Mouse (Mus musculus) midbrain, postnatal 0 days (tissue): ENCODE results near the gene Ahnak. TPM values are rescaled to one million over a fixed set of nuclear protein-coding genes. Genes with fewer than 3 reads are reported as not detected.

Experiments
- ATAC-seq: fragments of 200-750 bp; cut with Nextera tagmentation; 2 replicates; pipeline ENCODE4 v1.8.0; 2017; ENCODE audit warnings: moderate number of reproducible peaks, mild to moderate bottlenecking, moderate TSS enrichment, moderate library complexity; ENCODE audit not compliant: low FRiP score
- DNase-seq: peaks from one replicate; pipeline ENCODE4 v3.0.0-alpha.2; 2015; ENCODE audit warnings: low spot score
- H3K27ac ChIP-seq: fragments of 300-500 bp; sonication (generic); 2 replicates; pipeline ENCODE4 v1.5.1; 2014; ENCODE audit warnings: low read depth, mild to moderate bottlenecking, low read length, mixed read lengths
- H3K27me3 ChIP-seq: fragments of 300-500 bp; sonication (generic); 2 replicates; pipeline ENCODE4 v1.6.1; 2014; ENCODE audit warnings: low read length, control low read depth, mixed read lengths; ENCODE audit not compliant: insufficient read depth
- H3K36me3 ChIP-seq: fragments of 300-500 bp; sonication (generic); 2 replicates; pipeline ENCODE4 v1.6.1; 2014; ENCODE audit warnings: low read length, control low read depth, mixed read lengths; ENCODE audit not compliant: insufficient read depth
- H3K4me1 ChIP-seq: fragments of 300-500 bp; sonication (generic); 2 replicates; pipeline ENCODE4 v1.6.1; 2014; ENCODE audit warnings: mild to moderate bottlenecking, control low read depth, antibody characterized with exemption, low read length, mixed read lengths; ENCODE audit not compliant: insufficient read depth
- H3K4me2 ChIP-seq: fragments of 300-500 bp; sonication (generic); 2 replicates; pipeline ENCODE4 v1.6.1; 2014; ENCODE audit warnings: low read depth, mild to moderate bottlenecking, low read length, mixed read lengths; ENCODE audit not compliant: poor library complexity, severe bottlenecking
- H3K4me3 ChIP-seq: fragments of 300-500 bp; sonication (generic); 2 replicates; pipeline ENCODE4 v1.5.1; 2014; ENCODE audit warnings: low read depth, mild to moderate bottlenecking, low read length, moderate library complexity
- H3K9ac ChIP-seq: fragments of 300-500 bp; sonication (generic); replicated peaks from 2 replicates; pipeline ENCODE4 v1.6.1; 2014; ENCODE audit warnings: mild to moderate bottlenecking, low read length, moderate library complexity, mixed read lengths; ENCODE audit not compliant: poor library complexity, severe bottlenecking
- H3K9me3 ChIP-seq: fragments of 300-500 bp; sonication (generic); 2 replicates; pipeline ENCODE4 v1.6.1; 2016; ENCODE audit warnings: low read length, control low read depth
- CTCF ChIP-seq: IDR thresholded peaks from 2 replicates; pipeline ENCODE4 v1.5.1; 2016; ENCODE audit warnings: antibody characterized with exemption, mild to moderate bottlenecking
- WGBS: fragments of 180-500 bp; shearing (Covaris S2); extraction: QIAGEN DNeasy Blood & Tissue Kit; methylation state at CpG from one replicate; pipeline ENCODE4 v1.1.7; 2014; 5-methylcytosine and 5-hydroxymethylcytosine counted together
- polyA plus RNA-seq: library from polyadenylated mRNA; unstranded; fragments of >200 nt; fragmentation: Nextera tagmentation; extraction: Ambion mirVana; gene quantifications from 2 replicates; pipeline ENCODE4 v1.2.1, GENCODE M21; 2015
- total RNA-seq: library from RNA; depleted of rRNA; stranded (reverse); fragments of >200 nt; gene quantifications from 2 replicates; pipeline ENCODE4 v1.2.3, GENCODE M21; 2014

The Ahnak gene
- total and polyA plus RNA-seq, 2 experiments from 2014 or later = 4.4 to 13.0 TPM

GRCm38 (mm10) chr19:9059391-9059790 lies 70.3 kb downstream of the Ahnak start:
- Histone ChIP-seq H3K4me2 (no peak overlapping the region), H3K4me1 (no peaks in the 10 kb centered on the region), H3K27me3 (no peaks in the 10 kb centered on the region), H3K9me3 (no peaks in the 10 kb centered on the region), H3K36me3 (no peaks in the 10 kb centered on the region), H3K4me3 (no peak overlapping the region), H3K9ac (no peak overlapping the region), H3K27ac (no peak overlapping the region)
- DNase-seq = no peak
- no peak for TF ChIP-seq CTCF
- 83% methylated on average over 7 of the region's 7 CpGs for WGBS
- no peak for ATAC-seq

DNA sequence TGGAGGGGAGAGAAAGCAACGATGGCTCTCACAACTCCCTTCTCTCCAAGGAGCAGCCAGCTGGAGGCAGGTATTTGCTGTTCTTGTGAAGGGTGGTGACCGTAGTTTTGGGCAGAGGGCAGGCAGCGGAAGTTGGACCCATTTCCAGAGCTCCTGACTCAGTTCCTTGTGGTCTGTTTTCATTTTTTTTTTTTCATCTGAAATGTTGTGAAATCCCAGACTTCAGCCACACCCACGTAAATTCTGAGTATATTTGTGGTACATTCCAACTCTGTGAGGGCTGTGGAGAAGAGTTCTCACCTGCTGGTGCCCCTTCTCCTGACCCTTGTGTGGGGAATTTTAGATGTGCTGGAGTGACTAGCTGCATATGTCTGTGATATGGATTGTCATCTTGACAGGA lies 71.0 kb downstream of the Ahnak start:
- WGBS = 64% methylated on average over 4 of the region's 4 CpGs
- no peak for TF ChIP-seq CTCF
- Histone ChIP-seq H3K9ac (no peak overlapping the region), H3K9me3 (no peaks in the 10 kb centered on the region), H3K27ac (no peak overlapping the region), H3K27me3 (no peaks in the 10 kb centered on the region), H3K36me3 (no peaks in the 10 kb centered on the region), H3K4me2 (no peak overlapping the region), H3K4me3 (no peak overlapping the region), H3K4me1 (no peaks in the 10 kb centered on the region)
- no peak for ATAC-seq
- DNase-seq = no peak

DNA sequence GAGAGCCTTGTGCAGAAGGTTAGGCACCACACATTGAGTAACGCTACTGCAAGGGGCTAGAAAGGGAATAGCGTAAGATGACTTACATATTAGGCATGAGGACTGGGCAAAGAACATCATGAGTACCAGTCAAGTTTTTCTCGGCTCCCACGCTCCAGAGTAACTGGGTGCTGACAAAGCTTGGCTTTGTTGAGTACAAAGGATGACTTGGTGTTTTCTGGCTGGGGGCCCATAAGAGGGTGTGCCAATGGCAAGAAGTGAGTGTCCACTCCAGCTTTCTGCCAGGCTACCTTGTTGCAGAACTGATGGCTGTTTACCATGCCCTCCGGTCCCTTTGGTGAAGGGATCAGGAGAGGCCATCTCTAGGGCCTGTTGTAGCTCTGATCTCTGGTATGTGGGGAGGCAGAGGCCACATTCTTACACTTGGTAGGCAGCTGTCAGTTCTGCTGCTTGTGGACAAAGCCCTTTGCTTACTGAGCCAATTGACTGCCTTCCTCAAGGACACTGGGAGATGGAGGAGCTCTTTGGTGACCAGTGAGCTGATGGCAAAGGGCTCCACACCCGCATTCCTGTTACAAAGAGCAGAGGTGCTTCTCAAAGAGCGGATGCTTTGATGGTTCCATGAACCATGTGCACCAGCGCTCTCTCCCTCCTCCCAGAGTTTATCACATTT lies 72.3 kb downstream of the Ahnak start:
- WGBS = 83% methylated on average over 8 of the region's 8 CpGs
- DNase-seq = no peak
- Histone ChIP-seq H3K4me1 (0 out of 2 replicates have a peak, but pooled peaks cover 6% of the 10 kb centered on the region), H3K4me3 (no peak overlapping the region), H3K4me2 (no peak overlapping the region), H3K27ac (no peak overlapping the region), H3K9ac (no peak overlapping the region), H3K27me3 (no peaks in the 10 kb centered on the region), H3K36me3 (no peaks in the 10 kb centered on the region), H3K9me3 (no peaks in the 10 kb centered on the region)
- no peak for TF ChIP-seq CTCF
- no peak for ATAC-seq

DNA sequence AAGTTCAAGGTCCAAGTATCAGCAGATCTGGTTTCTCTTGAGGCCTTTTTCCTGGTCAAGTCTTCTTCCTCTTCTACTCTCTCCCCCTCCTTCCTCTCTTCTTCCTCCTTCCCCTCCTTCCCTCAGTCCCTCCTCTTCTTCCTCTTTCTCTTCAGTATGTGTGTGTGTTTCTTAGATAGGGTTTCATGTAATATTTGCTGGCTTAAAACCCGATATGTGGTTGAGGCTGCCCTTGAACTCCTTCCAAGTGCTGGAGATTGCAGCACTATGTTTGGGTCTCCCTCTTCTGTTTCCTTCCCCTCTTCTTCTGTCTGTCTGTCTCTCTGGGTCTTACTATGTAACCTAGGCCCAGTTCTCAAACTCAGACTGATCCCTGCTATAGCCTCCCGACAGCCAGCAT lies 73.7 kb downstream of the Ahnak start:
- TF ChIP-seq CTCF = no peak
- no peaks in the 10 kb centered on the region for H3K36me3 ChIP-seq
- ATAC-seq (no peak), DNase-seq (no peak)
- no peak overlapping the region for H3K4me2 ChIP-seq
- 0 out of 2 replicates have a peak, but pooled peaks cover 6% of the 10 kb centered on the region for H3K4me1 ChIP-seq
- no peak overlapping the region for H3K27ac ChIP-seq
- WGBS = 92% methylated on average over 2 of the region's 2 CpGs
- H3K4me3 ChIP-seq = no peak overlapping the region
- no peaks in the 10 kb centered on the region for H3K27me3 ChIP-seq
- H3K9ac ChIP-seq = no peak overlapping the region
- H3K9me3 ChIP-seq = no peaks in the 10 kb centered on the region

DNA sequence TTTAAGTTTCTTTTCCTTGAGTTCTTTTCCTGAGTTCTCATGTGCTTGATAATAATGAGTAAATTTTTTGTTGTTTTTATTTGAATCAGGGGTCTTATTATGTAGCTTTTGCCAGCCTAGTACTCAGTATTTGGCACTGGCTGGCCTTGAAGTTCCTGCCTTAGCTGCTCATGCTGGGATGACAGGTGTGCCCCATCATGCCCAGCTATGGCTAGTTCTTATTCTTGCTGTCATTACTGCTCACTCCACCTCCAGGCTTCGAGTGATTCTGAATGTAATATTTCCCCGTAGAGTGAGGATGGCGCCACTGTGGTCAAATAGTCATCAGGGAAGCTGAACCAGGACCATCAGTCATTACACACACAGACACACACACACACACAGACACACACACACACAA lies 74.7 kb downstream of the Ahnak start:
- 0 out of 2 replicates have a peak, but pooled peaks cover 6% of the 10 kb centered on the region for H3K4me1 ChIP-seq
- H3K36me3 ChIP-seq = no peaks in the 10 kb centered on the region
- no peak for ATAC-seq
- H3K27me3 ChIP-seq = no peaks in the 10 kb centered on the region
- H3K4me3 ChIP-seq = no peak overlapping the region
- H3K9me3 ChIP-seq = no peaks in the 10 kb centered on the region
- H3K27ac ChIP-seq = no peak overlapping the region
- no peak for TF ChIP-seq CTCF
- DNase-seq = no peak
- WGBS = 90% methylated on average over 3 of the region's 3 CpGs
- no peak overlapping the region for H3K4me2 ChIP-seq
- H3K9ac ChIP-seq = no peak overlapping the region

DNA sequence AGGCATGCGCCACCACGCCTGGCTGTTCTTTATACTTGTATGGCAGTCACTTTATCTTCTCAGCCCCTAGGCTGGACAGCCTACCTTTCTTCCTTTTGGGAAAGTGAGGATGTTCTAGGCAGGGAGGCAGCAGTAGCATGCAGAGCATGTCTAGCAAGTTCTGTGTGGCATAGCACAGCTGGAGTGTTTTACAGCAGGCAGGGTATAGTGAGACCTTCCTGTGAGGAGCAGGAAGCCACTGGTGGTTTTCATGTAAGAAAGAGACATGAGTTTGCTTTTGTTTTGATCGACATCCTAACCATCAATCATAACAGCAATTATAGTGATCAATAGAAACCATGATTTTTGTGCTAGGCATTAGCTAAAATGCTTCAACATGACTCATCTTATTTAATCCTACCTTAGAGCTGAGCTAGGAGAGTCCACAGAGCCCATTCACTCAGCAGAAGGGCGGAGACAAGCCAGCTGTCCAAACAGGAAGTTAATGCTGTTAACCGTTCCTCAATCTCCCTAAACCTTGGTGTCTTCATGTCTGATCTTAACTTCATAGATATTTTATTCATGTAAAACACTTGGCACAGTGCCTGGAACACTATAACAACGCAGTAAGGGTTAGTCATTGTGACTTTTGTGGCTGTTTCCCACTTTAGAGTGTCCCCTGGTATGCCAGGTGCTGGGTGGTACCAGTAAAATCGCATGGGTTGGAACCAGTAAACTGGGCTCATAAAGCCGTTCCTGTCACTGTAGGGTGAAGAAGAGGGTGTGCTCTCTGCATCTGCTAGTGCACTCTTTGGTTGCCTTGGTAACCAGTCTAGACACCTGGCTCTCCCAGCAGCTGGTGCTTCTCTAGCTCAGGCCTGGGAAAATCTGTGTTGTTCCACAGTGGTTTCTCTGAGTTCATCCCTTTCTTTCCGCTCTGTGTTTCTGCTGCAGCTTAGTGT lies 76.8 kb downstream of the Ahnak start:
- no peak overlapping the region for H3K9ac ChIP-seq
- H3K4me1 ChIP-seq = 0 out of 2 replicates have a peak, but pooled peaks cover 6% of the 10 kb centered on the region
- no peaks in the 10 kb centered on the region for H3K36me3 ChIP-seq
- no peak for TF ChIP-seq CTCF
- ATAC-seq (peak; percentile 84), DNase-seq (peak; percentile 84)
- no peak overlapping the region for H3K4me3 ChIP-seq
- 49% methylated on average over 9 of the region's 9 CpGs for WGBS
- H3K27me3 ChIP-seq = no peaks in the 10 kb centered on the region
- no peak overlapping the region for H3K4me2 ChIP-seq
- peak overlapping the region; percentile 49 for H3K27ac ChIP-seq
- H3K9me3 ChIP-seq = no peaks in the 10 kb centered on the region
